Mouse (Mus musculus) megakaryocyte, embryonic 14.5 days (primary cell): ENCODE data around the gene Gse1. TPM values are rescaled to one million over a fixed set of nuclear protein-coding genes. Genes with fewer than 3 reads are reported as not detected.

Experiments used
- H3K27me3 ChIP-seq: replicated peaks from 2 replicates; pipeline ENCODE3; 2012; ENCODE audit warnings: inconsistent platforms
- H3K36me3 ChIP-seq: replicated peaks from 2 replicates; pipeline ENCODE3; 2012; ENCODE audit warnings: low read length, inconsistent platforms, mixed read lengths
- H3K4me1 ChIP-seq: 2 replicates; pipeline ENCODE4 v1.6.1; 2012; ENCODE audit warnings: inconsistent platforms
- H3K4me3 ChIP-seq: replicated peaks from 2 replicates; pipeline ENCODE3; 2012; ENCODE audit warnings: moderate library complexity, mild to moderate bottlenecking, inconsistent platforms
- H3K9me3 ChIP-seq: 2 replicates; pipeline ENCODE4 v1.6.1; 2012; ENCODE audit warnings: inconsistent platforms
- FLI1 ChIP-seq: IDR thresholded peaks from 2 replicates; pipeline ENCODE4 v1.6.1; 2012; ENCODE audit warnings: low read length, inconsistent platforms, mixed read lengths
- GATA1 ChIP-seq: IDR thresholded peaks from 3 replicates; pipeline ENCODE4 v1.6.1; 2012; ENCODE audit warnings: mixed read lengths, low read length, inconsistent platforms, borderline replicate concordance
- polyA plus RNA-seq: library from polyadenylated mRNA; stranded (reverse); fragments of >175 nt; gene quantifications from 2 replicates; pipeline ENCODE4 v1.2.3, GENCODE M21; 2012; ENCODE audit warnings: low replicate concordance; ENCODE audit not compliant: insufficient read depth

Gse1 gene
- polyA plus RNA-seq, 1 experiment = 163 TPM

GRCm38 (mm10) chr8:120565151-120565711 is 337.0 kb downstream of the Gse1 start:
- Histone ChIP-seq H3K4me3 (peak overlapping the region; percentile 69), H3K36me3 (peaks cover 100% of the 10 kb centered on the region), H3K4me1 (peaks cover 100% of the 10 kb centered on the region), H3K27me3 (no peaks in the 10 kb centered on the region), H3K9me3 (no peaks in the 10 kb centered on the region)
- TF ChIP-seq GATA1 (no peak), FLI1 (no peak)

GRCm38 (mm10) chr8:120566681-120567080 is 338.4 kb downstream of the Gse1 start:
- Histone ChIP-seq H3K36me3 (peaks cover 100% of the 10 kb centered on the region), H3K4me3 (peak overlapping the region; percentile 2)
- no peak for TF ChIP-seq FLI1
- no peak for TF ChIP-seq GATA1

GRCm38 (mm10) chr8:120567731-120568130 is 339.5 kb downstream of the Gse1 start:
- Histone ChIP-seq H3K4me3 (no peak overlapping the region), H3K4me1 (peaks cover 100% of the 10 kb centered on the region), H3K9me3 (no peaks in the 10 kb centered on the region), H3K36me3 (peaks cover 100% of the 10 kb centered on the region), H3K27me3 (no peaks in the 10 kb centered on the region)
- TF ChIP-seq GATA1 (no peak), FLI1 (no peak)

More at GRCm38 (mm10) chr8:120566681-120567080, 338.4 kb downstream of the Gse1 start:
- Histone ChIP-seq H3K9me3 (no peaks in the 10 kb centered on the region), H3K27me3 (no peaks in the 10 kb centered on the region), H3K4me1 (peaks cover 100% of the 10 kb centered on the region)

- peaks cover 100% of the 10 kb centered on the region for H3K36me3 ChIP-seq
Observed at GRCm38 (mm10) chr8:120568164-120568798, 340.0 kb downstream of the Gse1 start.

GRCm38 (mm10) chr8:120569123-120569522 is 340.9 kb downstream of the Gse1 start:
- TF ChIP-seq GATA1 (no peak), FLI1 (no peak)
- Histone ChIP-seq H3K9me3 (no peaks in the 10 kb centered on the region), H3K4me1 (peaks cover 98% of the 10 kb centered on the region), H3K36me3 (peaks cover 100% of the 10 kb centered on the region), H3K27me3 (no peaks in the 10 kb centered on the region), H3K4me3 (no peak overlapping the region)

More at GRCm38 (mm10) chr8:120568164-120568798, 340.0 kb downstream of the Gse1 start:
- TF ChIP-seq FLI1 (no peak), GATA1 (no peak)
- no peak overlapping the region for H3K4me3 ChIP-seq
- H3K4me1 ChIP-seq = peaks cover 100% of the 10 kb centered on the region
- no peaks in the 10 kb centered on the region for H3K27me3 ChIP-seq
- H3K9me3 ChIP-seq = no peaks in the 10 kb centered on the region

GRCm38 (mm10) chr8:120569939-120570715 is 341.9 kb downstream of the Gse1 start:
- Histone ChIP-seq H3K4me3 (no peak overlapping the region), H3K36me3 (peaks cover 100% of the 10 kb centered on the region), H3K27me3 (no peaks in the 10 kb centered on the region), H3K9me3 (no peaks in the 10 kb centered on the region), H3K4me1 (peaks cover 98% of the 10 kb centered on the region)
- TF ChIP-seq FLI1 = no peak
- TF ChIP-seq GATA1 = no peak

- H3K36me3 ChIP-seq = peaks cover 100% of the 10 kb centered on the region
- no peaks in the 10 kb centered on the region for H3K27me3 ChIP-seq
- peaks cover 98% of the 10 kb centered on the region for H3K4me1 ChIP-seq
- H3K4me3 ChIP-seq = no peak overlapping the region
- TF ChIP-seq FLI1 = no peak
- TF ChIP-seq GATA1 = no peak
- H3K9me3 ChIP-seq = no peaks in the 10 kb centered on the region
Observed at GRCm38 (mm10) chr8:120571561-120571960, 343.3 kb downstream of the Gse1 start.

- Histone ChIP-seq H3K36me3 (peaks cover 100% of the 10 kb centered on the region), H3K27me3 (no peaks in the 10 kb centered on the region), H3K4me3 (no peak overlapping the region), H3K9me3 (no peaks in the 10 kb centered on the region), H3K4me1 (peaks cover 98% of the 10 kb centered on the region)
- TF ChIP-seq FLI1 = no peak
Observed at GRCm38 (mm10) chr8:120572534-120572933, 344.3 kb downstream of the Gse1 start.

- TF ChIP-seq GATA1 (no peak), FLI1 (no peak)
- peaks cover 100% of the 10 kb centered on the region for H3K36me3 ChIP-seq
Observed at GRCm38 (mm10) chr8:120573866-120574265, 345.6 kb downstream of the Gse1 start.

GRCm38 (mm10) chr8:120574941-120575340 is 346.7 kb downstream of the Gse1 start:
- Histone ChIP-seq H3K9me3 (no peaks in the 10 kb centered on the region), H3K4me1 (peaks cover 87% of the 10 kb centered on the region), H3K4me3 (no peak overlapping the region), H3K36me3 (peaks cover 100% of the 10 kb centered on the region), H3K27me3 (no peaks in the 10 kb centered on the region)
- no peak for TF ChIP-seq GATA1
- no peak for TF ChIP-seq FLI1

More at GRCm38 (mm10) chr8:120573866-120574265, 345.6 kb downstream of the Gse1 start:
- Histone ChIP-seq H3K4me1 (peaks cover 91% of the 10 kb centered on the region), H3K9me3 (no peaks in the 10 kb centered on the region), H3K27me3 (no peaks in the 10 kb centered on the region), H3K4me3 (no peak overlapping the region)
